Mouse (Mus musculus) G1E (cell line): ENCODE data around the gene Eps8.

Experiments used
- CTCF ChIP-seq: IDR thresholded peaks from 2 replicates; pipeline ENCODE4 v1.5.1; 2012; ENCODE audit warnings: low read depth, low read length, inconsistent platforms, mixed read lengths
- GATA1 ChIP-seq: IDR thresholded peaks from 2 replicates; pipeline ENCODE4 v1.6.1; 2012; ENCODE audit warnings: borderline replicate concordance, low read length, inconsistent platforms, mixed read lengths
- POLR2AphosphoS5 ChIP-seq: IDR thresholded peaks from 2 replicates; pipeline ENCODE4 v1.6.1; 2012; ENCODE audit warnings: low read depth, low read length, inconsistent platforms; ENCODE audit not compliant: insufficient replicate concordance
- TAL1 ChIP-seq: conservative IDR thresholded peaks from 2 replicates; pipeline ENCODE4 v1.6.1; 2012; ENCODE audit warnings: low read depth, low read length, inconsistent platforms, mixed read lengths

GRCm38 (mm10) chr6:137699434-137699833 lies 44.8 kb upstream of the Eps8 start:
- no peak for TF ChIP-seq TAL1
- no peak for TF ChIP-seq CTCF
- no peak for TF ChIP-seq GATA1
- no peak for TF ChIP-seq POLR2AphosphoS5
